Mouse (Mus musculus) hindbrain, embryonic 10.5 days (tissue): ENCODE results near the gene Tmem128. TPM values are rescaled to one million over a fixed set of nuclear protein-coding genes. Genes with fewer than 3 reads are reported as not detected.

Source experiments
- DNase-seq: peaks from one replicate; pipeline ENCODE4 v3.0.0-alpha.2; 2017; ENCODE audit warnings: low spot score
- H3K27ac ChIP-seq: fragments of 300-500 bp; sonication (generic); 2 replicates; pipeline ENCODE4 v1.5.1; 2016; ENCODE audit warnings: mild to moderate bottlenecking, moderate library complexity
- H3K27me3 ChIP-seq: fragments of 300-500 bp; sonication (generic); 2 replicates; pipeline ENCODE4 v1.6.1; 2016; ENCODE audit warnings: mild to moderate bottlenecking; ENCODE audit not compliant: poor library complexity, insufficient read depth, severe bottlenecking
- H3K36me3 ChIP-seq: fragments of 300-500 bp; sonication (generic); 2 replicates; pipeline ENCODE4 v1.6.1; 2016; ENCODE audit warnings: mild to moderate bottlenecking, moderate library complexity
- H3K4me1 ChIP-seq: fragments of 300-500 bp; sonication (generic); replicated peaks from 2 replicates; pipeline ENCODE4 v1.6.1; 2016; ENCODE audit warnings: mild to moderate bottlenecking
- H3K4me3 ChIP-seq: fragments of 300-500 bp; sonication (generic); 2 replicates; pipeline ENCODE4 v1.5.1; 2016; ENCODE audit warnings: mild to moderate bottlenecking, moderate library complexity
- H3K9me3 ChIP-seq: fragments of 300-500 bp; sonication (generic); 2 replicates; pipeline ENCODE4 v1.6.1; 2016; ENCODE audit warnings: mild to moderate bottlenecking, moderate library complexity
- WGBS: fragments of 180-500 bp; shearing (Covaris S2); methylation state at CpG from one replicate; pipeline ENCODE4 v1.1.7; 2016; 5-methylcytosine and 5-hydroxymethylcytosine counted together
- polyA plus RNA-seq: library from polyadenylated mRNA; unstranded; fragments of >200 nt; fragmentation: Nextera tagmentation; extraction: Ambion mirVana; gene quantifications from 2 replicates; pipeline ENCODE4 v1.2.1, GENCODE M21; 2016

Gene Tmem128
- 81.7 and 93.4 TPM in 2 replicates for polyA plus RNA-seq

DNA sequence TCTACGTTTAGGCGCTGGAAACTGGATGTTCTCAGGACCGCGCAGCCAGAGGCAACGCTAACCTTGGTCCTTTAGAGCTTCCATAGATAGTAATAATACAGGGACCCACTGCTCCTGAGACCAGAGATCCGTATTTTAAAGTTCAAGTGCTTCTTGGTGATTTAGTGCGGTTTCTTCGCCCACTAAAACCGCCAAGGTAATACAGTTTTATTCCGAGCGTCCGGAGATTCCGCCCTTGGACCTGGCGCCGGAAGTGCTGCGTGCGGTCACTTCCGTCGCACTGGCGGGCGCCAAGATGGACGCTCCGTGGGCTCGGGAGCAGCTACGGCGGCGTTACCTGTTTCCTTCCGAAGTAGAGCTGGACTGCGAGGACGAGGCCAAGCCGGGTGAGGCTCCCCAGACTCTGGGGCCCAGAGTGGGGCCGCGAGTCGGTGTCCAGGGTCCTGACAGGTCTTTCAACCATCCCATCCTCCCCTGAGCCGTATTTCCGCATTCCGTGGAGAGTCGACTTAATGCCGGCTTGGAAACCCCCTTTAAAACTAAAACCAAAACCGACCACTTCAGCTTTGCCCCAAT lies at the start of gene Tmem128:
Tmem128 (plus strand) TSS at position 79 of the 576 bp plus-strand sequence.
- Histone ChIP-seq H3K36me3 (peaks cover 31% of the 10 kb centered on the region), H3K9me3 (no peaks in the 10 kb centered on the region), H3K4me1 (peaks cover 9% of the 10 kb centered on the region), H3K27me3 (no peaks in the 10 kb centered on the region), H3K4me3 (peak within 1 kb of the TSS; percentile 89), H3K27ac (peak within 1 kb of the TSS; percentile 92)
- DNase-seq = peak; percentile 68
- under 1% methylated on average over 40 of the region's 40 CpGs for WGBS

DNA sequence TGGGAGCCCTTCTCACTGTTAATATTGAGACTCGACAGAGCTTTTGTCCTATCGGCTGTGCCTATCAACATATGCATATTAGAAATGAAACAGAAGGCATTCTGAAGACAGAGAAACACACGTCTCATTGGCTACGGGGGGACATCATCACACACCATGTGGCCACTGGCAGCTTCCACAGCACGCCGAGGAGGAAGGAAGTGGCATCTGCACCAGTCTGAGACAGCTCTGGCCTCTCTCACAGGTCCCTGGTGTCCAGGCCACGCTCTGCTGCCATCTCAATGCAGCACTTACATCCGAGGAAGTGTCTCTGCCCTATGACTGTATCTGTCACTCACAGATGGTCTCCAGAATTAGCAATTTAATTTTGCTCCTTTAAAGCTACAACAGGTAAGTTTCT lies 48.3 kb upstream of the Tmem128 start:
- H3K36me3 ChIP-seq = peaks cover 85% of the 10 kb centered on the region
- no peaks in the 10 kb centered on the region for H3K9me3 ChIP-seq
- H3K4me3 ChIP-seq = no peak overlapping the region
- H3K27ac ChIP-seq = no peak overlapping the region
- no peak for DNase-seq
- WGBS = 92% methylated on average over 8 of the region's 8 CpGs
- H3K4me1 ChIP-seq = no peaks in the 10 kb centered on the region
- no peaks in the 10 kb centered on the region for H3K27me3 ChIP-seq

DNA sequence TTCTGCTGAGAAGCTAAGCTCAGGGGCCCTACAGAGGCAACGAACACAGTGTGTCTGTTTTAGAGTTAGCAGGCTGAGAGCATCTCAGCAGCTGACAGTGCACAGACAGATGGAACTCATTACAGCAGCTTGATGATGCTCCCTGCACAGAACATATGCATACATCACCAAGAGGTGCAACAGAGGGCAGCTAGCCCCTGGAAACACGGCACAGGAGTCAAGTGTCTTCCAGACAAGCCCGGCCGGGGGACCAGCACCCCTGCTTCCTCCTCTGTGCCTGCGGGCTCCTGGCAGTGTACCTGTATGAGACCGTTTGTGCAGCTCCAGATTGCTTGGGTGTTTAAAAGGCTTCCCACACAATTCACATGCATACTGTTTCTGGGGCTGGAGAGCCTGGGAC lies 47.0 kb upstream of the Tmem128 start:
- Histone ChIP-seq H3K4me1 (no peaks in the 10 kb centered on the region), H3K36me3 (peaks cover 90% of the 10 kb centered on the region), H3K27me3 (no peaks in the 10 kb centered on the region), H3K4me3 (no peak overlapping the region), H3K27ac (no peak overlapping the region), H3K9me3 (no peaks in the 10 kb centered on the region)
- no peak for DNase-seq
- WGBS = 76% methylated on average over 6 of the region's 6 CpGs

DNA sequence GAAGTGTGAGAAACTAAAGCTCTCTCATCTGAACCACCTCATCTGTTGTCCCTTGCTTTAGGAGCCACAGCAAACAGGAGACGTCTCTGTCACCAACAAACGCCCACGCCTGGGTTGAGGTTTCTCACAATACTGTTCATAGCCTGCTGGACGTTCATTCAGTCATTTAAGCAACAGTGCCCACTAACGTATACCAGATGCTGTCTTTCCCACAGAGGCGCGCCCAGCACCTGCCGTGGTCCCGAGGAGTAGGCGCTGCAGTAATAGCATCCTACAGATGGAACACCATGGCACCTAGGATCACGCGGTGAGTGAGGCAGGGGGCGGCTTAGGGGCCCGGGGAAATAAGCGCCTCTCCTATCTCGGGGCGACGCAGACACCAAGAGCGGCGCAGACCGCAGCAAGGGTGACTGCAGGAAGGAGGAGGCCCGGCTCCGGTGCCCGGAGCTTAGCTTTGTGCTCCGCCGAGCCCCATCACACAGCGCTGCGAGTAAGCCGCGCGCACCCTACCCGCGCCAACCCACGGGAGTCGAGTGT lies 40.1 kb upstream of the Tmem128 start:
- Histone ChIP-seq H3K4me1 (peaks cover 27% of the 10 kb centered on the region), H3K27me3 (no peaks in the 10 kb centered on the region), H3K4me3 (peak overlapping the region; percentile 95), H3K9me3 (no peaks in the 10 kb centered on the region), H3K27ac (peak overlapping the region; percentile 91), H3K36me3 (peaks cover 49% of the 10 kb centered on the region)
- DNase-seq = no peak
- WGBS = under 1% methylated on average over 35 of the region's 35 CpGs

DNA sequence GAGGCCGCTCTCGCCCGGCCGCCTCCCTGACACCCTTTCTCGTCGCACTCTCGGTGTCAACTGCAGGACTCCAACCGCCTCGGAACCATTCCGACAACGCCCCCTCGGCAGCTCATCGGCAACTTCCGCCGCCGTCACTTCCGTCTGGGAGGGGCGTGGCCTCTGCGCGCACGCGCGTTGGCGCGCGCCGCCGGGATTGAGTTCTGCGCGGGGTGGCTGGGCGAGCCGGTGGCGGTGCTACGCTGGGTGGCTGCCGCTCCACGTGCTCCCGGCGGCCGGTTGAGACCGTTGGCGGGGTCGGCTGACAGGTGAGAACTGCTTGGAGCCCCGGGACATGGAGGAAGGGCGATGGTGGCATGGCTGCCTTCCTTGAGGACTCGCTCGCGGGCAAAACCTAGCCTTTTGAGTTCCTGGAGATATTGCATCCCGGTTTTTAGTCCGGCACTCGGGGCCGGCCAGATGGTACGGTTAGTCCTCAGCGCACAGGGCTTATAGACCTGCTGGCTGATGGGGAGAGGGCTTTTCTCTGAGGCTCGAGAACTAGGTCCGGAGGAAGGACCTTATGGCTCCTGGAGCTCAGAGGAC lies 39.6 kb upstream of the Tmem128 start, which contains the start of the genes Zbtb49 and Lyar:
Zbtb49 (minus strand) TSS at position 130 of the 585 bp plus-strand sequence.
Lyar (plus strand) TSS at position 143 of the 585 bp plus-strand sequence.
- Histone ChIP-seq H3K4me3 (peak within 1 kb of the TSS; percentile 95), H3K9me3 (no peaks in the 10 kb centered on the region), H3K36me3 (peaks cover 49% of the 10 kb centered on the region), H3K27ac (peak within 1 kb of the TSS; percentile 91), H3K4me1 (peaks cover 27% of the 10 kb centered on the region), H3K27me3 (no peaks in the 10 kb centered on the region)
- DNase-seq = peak; percentile 95
- under 1% methylated on average over 55 of the region's 55 CpGs for WGBS

DNA sequence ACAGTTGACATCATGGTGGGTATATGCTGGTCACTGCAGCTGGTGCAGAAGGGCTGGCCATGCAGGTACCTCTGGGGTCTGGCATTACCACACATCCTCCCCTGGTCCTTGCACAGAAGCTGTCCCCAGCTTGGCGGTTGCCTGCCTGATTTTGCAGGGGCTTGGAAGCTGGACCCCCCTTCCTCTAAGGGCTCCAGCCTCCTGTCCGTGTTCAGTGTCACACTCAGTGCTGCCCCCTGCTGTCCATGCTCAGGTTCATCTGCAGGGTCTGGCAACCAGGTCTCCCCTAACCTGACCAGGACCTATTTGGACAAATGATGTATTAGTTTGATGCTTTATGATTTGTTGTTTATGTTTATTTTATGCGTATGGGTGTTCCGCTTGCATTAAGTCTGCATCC lies 24.6 kb upstream of the Tmem128 start:
- 68% methylated on average over 4 of the region's 4 CpGs for WGBS
- Histone ChIP-seq H3K9me3 (no peaks in the 10 kb centered on the region; the same call in 1 of the 2 replicates), H3K4me3 (no peak overlapping the region), H3K36me3 (peaks cover 64% of the 10 kb centered on the region), H3K27me3 (peaks cover 35% of the 10 kb centered on the region), H3K4me1 (peaks cover 5% of the 10 kb centered on the region), H3K27ac (no peak overlapping the region)
- DNase-seq = peak; percentile 64

DNA sequence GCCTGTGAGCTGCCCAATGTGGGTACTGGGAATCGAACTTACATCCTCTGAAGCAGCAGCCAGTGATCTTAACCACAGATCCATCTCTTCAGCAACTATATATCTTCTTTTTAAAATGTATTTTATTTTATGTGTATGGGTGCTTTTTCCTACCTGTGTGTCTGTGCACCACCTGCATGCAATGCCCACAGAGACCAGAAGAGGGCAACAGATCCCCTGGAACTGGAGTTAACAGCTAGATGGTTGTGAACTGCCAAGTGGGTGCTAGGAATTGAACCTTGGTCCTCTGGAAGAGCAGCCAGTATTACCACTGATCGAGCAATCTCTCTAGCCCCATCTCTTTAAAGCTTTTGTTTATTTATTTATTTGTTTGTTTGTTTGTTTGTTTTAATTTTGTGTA lies 23.4 kb upstream of the Tmem128 start:
- Histone ChIP-seq H3K4me1 (peaks cover 17% of the 10 kb centered on the region), H3K27ac (no peak overlapping the region), H3K27me3 (peaks cover 39% of the 10 kb centered on the region), H3K36me3 (peaks cover 52% of the 10 kb centered on the region), H3K9me3 (no peaks in the 10 kb centered on the region; the same call in 1 of the 2 replicates), H3K4me3 (no peak overlapping the region)
- WGBS = 95% methylated on average over 2 of the region's 2 CpGs
- no peak for DNase-seq

DNA sequence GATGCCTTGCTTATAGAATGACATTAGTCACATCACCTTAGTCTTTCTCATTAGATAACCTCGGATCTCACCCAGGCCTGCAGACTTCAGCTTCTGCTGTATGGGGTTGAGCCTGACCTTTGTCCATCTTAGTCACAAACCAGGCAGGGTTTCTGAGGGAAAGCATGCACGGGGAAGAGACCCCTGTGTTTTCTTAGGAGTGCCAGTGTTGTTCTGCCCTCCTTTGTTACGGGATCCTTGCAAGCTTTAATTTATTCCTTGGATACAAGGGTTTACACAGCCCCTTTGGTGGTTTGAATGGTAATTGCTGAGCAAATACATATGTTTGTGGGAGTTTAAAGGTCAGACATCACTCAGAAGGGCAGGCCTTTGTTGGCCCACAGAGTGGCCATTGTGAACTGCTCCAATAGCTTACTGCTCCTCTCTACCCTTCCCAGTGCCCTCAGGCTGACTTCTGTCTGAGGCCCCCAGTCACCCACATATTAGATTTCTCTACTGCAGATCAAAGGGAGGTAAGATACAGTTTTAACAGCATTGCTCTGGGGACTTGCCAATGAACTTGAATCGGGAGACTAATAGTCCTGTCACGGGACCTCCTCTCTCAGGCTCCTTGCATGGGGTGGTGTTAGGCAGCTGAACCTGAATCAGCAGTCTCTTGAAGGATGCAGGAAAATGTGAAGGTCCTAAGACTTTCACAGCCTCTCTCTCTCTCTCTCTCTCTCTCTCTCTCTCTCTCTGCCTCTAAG lies 19.1 kb upstream of the Tmem128 start:
- H3K27ac ChIP-seq = peak overlapping the region; percentile 74
- H3K4me3 ChIP-seq = no peak overlapping the region
- peaks cover 17% of the 10 kb centered on the region for H3K4me1 ChIP-seq
- peaks cover 76% of the 10 kb centered on the region for H3K27me3 ChIP-seq
- peak; percentile 52 for DNase-seq
- H3K36me3 ChIP-seq = peaks cover 12% of the 10 kb centered on the region
- 24% methylated on average over 5 of the region's 5 CpGs for WGBS
- no peaks in the 10 kb centered on the region; the same call in 1 of the 2 replicates for H3K9me3 ChIP-seq

DNA sequence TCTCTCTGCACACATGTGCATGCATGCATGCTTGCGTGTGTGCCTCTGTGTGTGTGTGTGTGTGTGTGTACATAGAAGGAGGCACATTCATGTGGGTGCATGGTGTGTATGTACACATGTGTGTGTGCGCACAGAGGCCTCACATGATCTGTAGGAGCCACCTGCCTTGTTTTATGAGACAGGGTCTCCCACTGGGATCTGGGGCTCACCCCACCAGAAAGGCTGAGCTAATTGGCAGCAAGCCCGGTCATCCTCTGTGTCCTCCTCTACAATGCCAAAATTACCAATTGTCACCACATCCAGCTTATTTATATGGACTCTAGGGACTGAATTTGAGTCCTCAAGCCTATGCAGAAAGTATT lies 18.5 kb upstream of the Tmem128 start:
- H3K27ac ChIP-seq = peak overlapping the region; percentile 74
- H3K4me3 ChIP-seq = no peak overlapping the region
- peaks cover 80% of the 10 kb centered on the region for H3K27me3 ChIP-seq
- 82% methylated on average over 3 of the region's 3 CpGs for WGBS
- DNase-seq = no peak
- H3K36me3 ChIP-seq = peaks cover 7% of the 10 kb centered on the region
- H3K4me1 ChIP-seq = peaks cover 17% of the 10 kb centered on the region
- no peaks in the 10 kb centered on the region; the same call in 1 of the 2 replicates for H3K9me3 ChIP-seq

DNA sequence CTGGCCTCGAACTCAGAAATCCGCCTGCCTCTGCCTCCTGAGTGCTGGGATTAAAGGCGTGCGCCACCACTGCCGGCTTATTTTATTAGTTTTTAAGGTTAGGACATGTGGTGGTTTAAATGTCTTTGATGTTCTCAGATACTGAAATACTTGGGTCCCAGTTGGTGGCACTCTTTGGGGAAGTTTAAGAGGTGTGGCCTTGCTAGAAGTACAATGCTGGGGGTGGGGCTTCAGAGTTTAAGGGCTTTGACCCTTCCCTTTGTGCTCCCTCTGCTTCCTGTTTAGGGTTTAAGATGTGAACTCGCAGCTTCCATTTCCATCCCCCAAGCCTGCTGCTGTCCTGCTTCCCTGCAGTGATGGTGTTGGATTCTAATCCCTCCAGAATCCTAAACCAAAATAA lies 18.0 kb upstream of the Tmem128 start:
- DNase-seq = no peak
- Histone ChIP-seq H3K4me1 (peaks cover 17% of the 10 kb centered on the region), H3K36me3 (0 out of 2 replicates have a peak, but pooled peaks cover 2% of the 10 kb centered on the region), H3K27me3 (peaks cover 76% of the 10 kb centered on the region), H3K27ac (no peak overlapping the region), H3K4me3 (no peak overlapping the region), H3K9me3 (no peaks in the 10 kb centered on the region; the same call in 1 of the 2 replicates)
- 85% methylated on average over 6 of the region's 6 CpGs for WGBS

DNA sequence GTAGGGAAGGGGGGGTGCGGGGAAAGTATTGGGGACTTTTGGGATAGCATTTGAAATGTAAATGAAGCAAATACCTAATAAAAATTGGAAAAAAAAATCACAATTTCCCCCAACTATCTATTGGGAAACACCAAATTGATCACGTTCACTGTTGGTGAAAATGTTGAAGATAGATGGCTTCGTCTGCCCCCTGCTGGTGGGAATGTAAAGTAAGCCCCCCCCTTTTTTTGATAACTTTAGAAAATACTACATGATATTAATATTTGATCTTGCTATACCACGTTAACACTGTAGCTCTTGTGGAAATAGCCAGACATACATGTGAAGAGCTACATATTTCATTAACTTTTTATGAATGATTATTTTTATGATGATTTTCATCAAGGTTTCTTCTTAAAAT lies 4.8 kb upstream of the Tmem128 start:
- Histone ChIP-seq H3K27ac (no peak overlapping the region), H3K9me3 (no peaks in the 10 kb centered on the region), H3K36me3 (no peaks in the 10 kb centered on the region), H3K4me1 (no peaks in the 10 kb centered on the region), H3K27me3 (no peaks in the 10 kb centered on the region), H3K4me3 (no peak overlapping the region)
- 49% methylated on average over 4 of the region's 4 CpGs for WGBS
- DNase-seq = no peak

DNA sequence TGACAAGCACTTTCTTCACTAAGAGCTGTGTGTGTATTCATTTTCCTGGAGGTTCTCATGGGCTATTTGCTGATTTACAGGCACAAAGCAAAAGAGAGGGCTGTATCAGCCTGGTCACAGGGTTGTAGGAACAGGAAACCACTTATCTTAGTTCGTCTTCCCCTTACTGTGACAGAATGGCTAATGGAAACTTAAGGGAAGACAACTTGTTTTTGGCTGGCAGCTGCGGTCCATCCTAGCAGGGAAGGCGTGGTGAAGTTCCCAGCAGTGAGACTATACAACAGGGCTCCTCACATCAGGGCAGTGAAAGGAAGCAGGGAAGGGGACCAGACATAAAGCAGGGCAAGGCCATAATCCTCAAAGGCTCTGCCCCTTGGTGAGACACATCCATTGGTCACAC lies 4.3 kb upstream of the Tmem128 start:
- Histone ChIP-seq H3K36me3 (no peaks in the 10 kb centered on the region), H3K9me3 (no peaks in the 10 kb centered on the region), H3K27me3 (no peaks in the 10 kb centered on the region), H3K4me1 (peaks cover under 1% of the 10 kb centered on the region), H3K27ac (no peak overlapping the region), H3K4me3 (no peak overlapping the region)
- DNase-seq = no peak
- 81% methylated on average over 3 of the region's 3 CpGs for WGBS

DNA sequence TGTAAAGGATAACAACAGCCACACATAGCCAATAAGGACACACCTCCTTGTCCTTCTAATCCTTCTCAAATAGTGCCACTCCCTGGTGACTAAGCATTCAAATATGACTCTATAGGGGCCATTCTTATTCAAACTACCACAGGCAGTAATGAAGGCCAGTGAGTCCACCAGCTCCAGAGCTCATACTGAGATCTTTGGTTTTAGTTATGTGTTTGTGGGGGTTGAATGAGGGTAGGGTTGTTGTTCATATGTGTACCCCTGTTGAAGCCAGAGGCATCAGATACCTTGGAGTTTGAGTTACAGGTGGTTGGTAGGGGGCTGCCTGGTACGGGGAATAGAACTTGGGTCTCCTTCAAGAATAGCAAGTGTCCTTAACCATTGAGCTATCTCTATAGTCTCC lies 3.4 kb upstream of the Tmem128 start:
- WGBS = 90% methylated on average over 1 of the region's 1 CpGs
- Histone ChIP-seq H3K27ac (no peak overlapping the region), H3K36me3 (no peaks in the 10 kb centered on the region), H3K4me3 (no peak overlapping the region), H3K9me3 (no peaks in the 10 kb centered on the region), H3K4me1 (peaks cover 9% of the 10 kb centered on the region), H3K27me3 (no peaks in the 10 kb centered on the region)
- no peak for DNase-seq
